Mouse (Mus musculus) ES-E14 (cell line): Measurements from ENCODE around the gene Gstm2. TPM values are rescaled to one million over a fixed set of nuclear protein-coding genes. Genes with fewer than 3 reads are reported as not detected.
"Not testable (repeated sequence)": the region's sequence is repeated elsewhere in the genome, so short reads cannot be mapped to it uniquely, and the experiment has no call there.

Experiments used
- DNase-seq: peaks from one replicate; pipeline ENCODE4 v3.0.0-alpha.2; 2013; ENCODE audit warnings: low read depth, low spot score
- H3K27ac ChIP-seq: 2 replicates; pipeline ENCODE4 v1.5.1; 2012; ENCODE audit warnings: low read depth, mild to moderate bottlenecking, low read length, moderate library complexity, mixed read lengths; ENCODE audit not compliant: poor library complexity, insufficient read depth, severe bottlenecking
- H3K36me3 ChIP-seq: 2 replicates; pipeline ENCODE4 v1.6.1; 2012; ENCODE audit warnings: mild to moderate bottlenecking, low read length, moderate library complexity, mixed read lengths; ENCODE audit not compliant: control insufficient read depth, poor library complexity, insufficient read depth, severe bottlenecking
- H3K4me1 ChIP-seq, 2 experiments: fragments of 150-350 bp in 1 of 2; sonication (generic) in 1 of 2; 2 replicates each; pipeline ENCODE4 v1.6.1; 2012; ENCODE audit warnings: low read length in 2 of 2, mild to moderate bottlenecking in 1 of 2, mixed read lengths in 1 of 2; ENCODE audit not compliant: control insufficient read depth in 2 of 2, insufficient read depth in 2 of 2, poor library complexity in 1 of 2
- H3K4me3 ChIP-seq, 2 experiments: fragments of 150-350 bp in 1 of 2; sonication (generic) in 1 of 2; 2 replicates each; pipeline ENCODE4 v1.5.1; 2012; ENCODE audit warnings: low read length in 2 of 2, low read depth in 1 of 2, mild to moderate bottlenecking in 1 of 2, mixed read lengths in 1 of 2; ENCODE audit not compliant: insufficient read depth in 1 of 2, poor library complexity in 1 of 2, severe bottlenecking in 1 of 2
- H3K9ac ChIP-seq: 2 replicates; pipeline ENCODE4 v1.6.1; 2012; ENCODE audit warnings: low read depth, mild to moderate bottlenecking, low read length, mixed read lengths; ENCODE audit not compliant: poor library complexity, insufficient read depth, severe bottlenecking
- H3K9me3 ChIP-seq: fragments of 150-350 bp; sonication (generic); 2 replicates; pipeline ENCODE4 v1.6.1; 2012; ENCODE audit warnings: low read depth, mild to moderate bottlenecking, low read length; ENCODE audit not compliant: control insufficient read depth, insufficient read depth
- CHD2 ChIP-seq: IDR thresholded peaks from 2 replicates; pipeline ENCODE4 v1.6.1; 2014; ENCODE audit warnings: mild to moderate bottlenecking, low read depth, low read length, inconsistent platforms
- HCFC1 ChIP-seq: IDR thresholded peaks from 2 replicates; pipeline ENCODE4 v1.6.1; 2012; ENCODE audit warnings: low read length, inconsistent platforms, borderline replicate concordance; ENCODE audit not compliant: insufficient read depth
- MAFK ChIP-seq: IDR thresholded peaks from 2 replicates; pipeline ENCODE4 v1.6.1; 2014; ENCODE audit warnings: mild to moderate bottlenecking, low read depth, low read length, inconsistent platforms; ENCODE audit not compliant: insufficient read depth
- ZC3H11A ChIP-seq: IDR thresholded peaks from 2 replicates; pipeline ENCODE4 v1.6.1; 2012; ENCODE audit warnings: low read depth, mild to moderate bottlenecking, inconsistent platforms, low read length, borderline replicate concordance
- ZNF384 ChIP-seq: IDR thresholded peaks from 2 replicates; pipeline ENCODE4 v1.6.1; 2012; ENCODE audit warnings: low read depth, low read length, inconsistent platforms
- in situ Hi-C, 2 experiments: fragments of 600-800 bp; cut with MboI; formaldehyde crosslinking; loops; one replicate each; pipeline ENCODE4 v1.15.1; 2025; ENCODE audit warnings: low sequenced_read_pairs in 2 of 2, inconsistent platforms in 1 of 2; ENCODE audit not compliant: unreplicated experiment in 2 of 2
- total RNA-seq: library from RNA; depleted of rRNA; stranded (reverse); fragments of 300-350 nt; gene quantifications from 2 replicates; pipeline ENCODE4 v1.2.3, GENCODE M21; 2012

Gstm2 gene
- total RNA-seq, 1 experiment = 9.1 TPM

- Histone ChIP-seq H3K27ac (no peak overlapping the region), H3K4me3 (no peak overlapping the region), H3K36me3 (no peaks in the 10 kb centered on the region), H3K4me1 (peaks cover 0 to under 1% of the 10 kb centered on the region in 2 experiments; a peak in 2 of 4 replicates), H3K9ac (no peak overlapping the region), H3K9me3 (no peaks in the 10 kb centered on the region)
- DNase-seq = no peak
- in situ Hi-C loops = no loop called here
- TF ChIP-seq ZNF384 (no peak), MAFK (no peak), ZC3H11A (no peak), HCFC1 (no peak), CHD2 (no peak)
Observed at GRCm38 (mm10) chr3:107974237-107974636, 12.0 kb downstream of the Gstm2 start.

GRCm38 (mm10) chr3:107972070-107972469 is 14.2 kb downstream of the Gstm2 start:
- Histone ChIP-seq H3K4me3 (no peak overlapping the region), H3K36me3 (no peaks in the 10 kb centered on the region), H3K4me1 (peaks cover 0 to 9% of the 10 kb centered on the region in 2 experiments; a peak in 2 of 4 replicates), H3K9me3 (no peaks in the 10 kb centered on the region), H3K9ac (no peak overlapping the region), H3K27ac (no peak overlapping the region)
- TF ChIP-seq MAFK (no peak), HCFC1 (no peak), ZNF384 (no peak), CHD2 (no peak), ZC3H11A (no peak)
- no peak for DNase-seq
- in situ Hi-C loops = no loop called here

GRCm38 (mm10) chr3:107971101-107971500 is 15.2 kb downstream of the Gstm2 start:
- H3K9ac ChIP-seq, H3K27ac ChIP-seq, H3K9me3 ChIP-seq, H3K36me3 ChIP-seq, in situ Hi-C loops, DNase-seq, H3K4me3 ChIP-seq: not testable (repeated sequence)
- H3K4me1 ChIP-seq = peaks cover 0 to 11% of the 10 kb centered on the region in 2 experiments; a peak in 2 of 4 replicates

- Histone ChIP-seq H3K9ac (no peak within 1 kb of the TSS), H3K36me3 (no peaks in the 10 kb centered on the region), H3K9me3 (no peaks in the 10 kb centered on the region), H3K4me1 (peaks cover 9 to 29% of the 10 kb centered on the region in 2 experiments), H3K4me3 (no peak within 1 kb of the TSS), H3K27ac (no peak within 1 kb of the TSS)
- in situ Hi-C loops = no loop called here
- no peak for DNase-seq
- TF ChIP-seq ZC3H11A = no peak
- TF ChIP-seq HCFC1 = no peak
- no peak for TF ChIP-seq CHD2
- TF ChIP-seq MAFK = no peak
- TF ChIP-seq ZNF384 = no peak
Observed at GRCm38 (mm10) chr3:107968724-107969395, 17.4 kb downstream of the Gstm2 start, which contains the start of gene Gstm3. Gene Gstm3 (minus strand): TSS chr3:107969283.

GRCm38 (mm10) chr3:107966631-107967030 is 19.6 kb downstream of the Gstm2 start:
- H3K9ac ChIP-seq = no peak overlapping the region
- H3K4me1 ChIP-seq = peaks cover 9 to 32% of the 10 kb centered on the region in 2 experiments
- TF ChIP-seq MAFK (no peak), ZC3H11A (no peak), ZNF384 (no peak), CHD2 (no peak), HCFC1 (no peak)
- H3K27ac ChIP-seq = no peak overlapping the region
- in situ Hi-C loops = no loop called here
- no peaks in the 10 kb centered on the region for H3K9me3 ChIP-seq
- H3K36me3 ChIP-seq = no peaks in the 10 kb centered on the region
- DNase-seq = no peak
- H3K4me3 ChIP-seq = no peak overlapping the region
